Mouse (Mus musculus): ENCODE results near the gene Usp28. TPM values are rescaled to one million over a fixed set of nuclear protein-coding genes. Genes with fewer than 3 reads are reported as not detected.
A peak's percentile ranks its signal among the peaks of the same experiment; 100 is the strongest.

Usp28 gene
- polyA plus RNA-seq, 1 experiment from 2014 or later = 99.1 TPM

- WGBS = 93% methylated on average over 5 of the region's 5 CpGs
- Histone ChIP-seq H3K4me2 (no peak overlapping the region), H3K27me3 (no peaks in the 10 kb centered on the region), H3K4me1 (replicated peaks) (peaks cover 6% of the 10 kb centered on the region), H3K4me3 (no peak overlapping the region), H3K9ac (no peak overlapping the region), H3K9me3 (replicated peaks) (no peaks in the 10 kb centered on the region), H3K27ac (no peak overlapping the region), H3K36me3 (peaks cover 68% of the 10 kb centered on the region)
- no peak for ATAC-seq (replicated peaks; ENCODE audit: insufficient number of reproducible peaks, insufficient read depth, low FRiP score, low read depth)
These were observed 38.8 kb downstream of the Usp28 start for GRCm38 (mm10) chr9:49023956-49024355.

GRCm38 (mm10) chr9:49024529-49024928 is 39.4 kb downstream of the Usp28 start:
- Histone ChIP-seq H3K4me3 (no peak overlapping the region), H3K27ac (no peak overlapping the region), H3K4me2 (no peak overlapping the region), H3K9me3 (replicated peaks) (no peaks in the 10 kb centered on the region), H3K36me3 (peaks cover 69% of the 10 kb centered on the region), H3K9ac (no peak overlapping the region), H3K4me1 (replicated peaks) (peaks cover 6% of the 10 kb centered on the region), H3K27me3 (no peaks in the 10 kb centered on the region)
- ATAC-seq (replicated peaks; ENCODE audit: insufficient number of reproducible peaks, insufficient read depth, low FRiP score, low read depth) = no peak
- WGBS = 93% methylated on average over 2 of the region's 2 CpGs

- H3K36me3 ChIP-seq = peaks cover 91% of the 10 kb centered on the region
- no peak overlapping the region for H3K9ac ChIP-seq
- WGBS = 90% methylated on average over 4 of the region's 4 CpGs
- ATAC-seq (replicated peaks; ENCODE audit: insufficient number of reproducible peaks, insufficient read depth, low FRiP score, low read depth) = no peak
- no peaks in the 10 kb centered on the region for H3K4me1 ChIP-seq (replicated peaks)
- H3K27me3 ChIP-seq = no peaks in the 10 kb centered on the region
- no peak overlapping the region for H3K27ac ChIP-seq
- no peak overlapping the region for H3K4me3 ChIP-seq
- H3K4me2 ChIP-seq = no peak overlapping the region
- no peaks in the 10 kb centered on the region for H3K9me3 ChIP-seq (replicated peaks)
These were observed 49.6 kb downstream of the Usp28 start for GRCm38 (mm10) chr9:49034764-49035163.

GRCm38 (mm10) chr9:49050901-49051300 is 65.7 kb downstream of the Usp28 start:
- Histone ChIP-seq H3K9ac (no peak overlapping the region), H3K4me1 (replicated peaks) (peaks cover 5% of the 10 kb centered on the region; the same call in 1 of the 2 replicates), H3K4me2 (no peak overlapping the region), H3K9me3 (replicated peaks) (no peaks in the 10 kb centered on the region), H3K36me3 (no peaks in the 10 kb centered on the region), H3K27me3 (no peaks in the 10 kb centered on the region), H3K4me3 (no peak overlapping the region), H3K27ac (no peak overlapping the region)
- no peak for ATAC-seq (replicated peaks; ENCODE audit: insufficient number of reproducible peaks, insufficient read depth, low FRiP score, low read depth)
- WGBS = 58% methylated on average over 5 of the region's 5 CpGs

- no peaks in the 10 kb centered on the region for H3K9me3 ChIP-seq (replicated peaks)
- H3K9ac ChIP-seq = no peak overlapping the region
- 11% methylated on average over 5 of the region's 5 CpGs for WGBS
- no peak overlapping the region for H3K4me2 ChIP-seq
- ATAC-seq (replicated peaks; ENCODE audit: insufficient number of reproducible peaks, insufficient read depth, low FRiP score, low read depth) = no peak
- H3K27me3 ChIP-seq = no peaks in the 10 kb centered on the region
- peaks cover 8% of the 10 kb centered on the region for H3K4me1 ChIP-seq (replicated peaks)
- H3K36me3 ChIP-seq = no peaks in the 10 kb centered on the region
- no peak overlapping the region for H3K4me3 ChIP-seq
- no peak overlapping the region for H3K27ac ChIP-seq
These were observed 66.2 kb downstream of the Usp28 start for GRCm38 (mm10) chr9:49051349-49051748.

- H3K27me3 ChIP-seq = no peaks in the 10 kb centered on the region
- H3K4me1 ChIP-seq (replicated peaks) = peaks cover 19% of the 10 kb centered on the region
- no peak overlapping the region for H3K4me2 ChIP-seq
- no peak overlapping the region for H3K4me3 ChIP-seq
- ATAC-seq (replicated peaks; ENCODE audit: insufficient number of reproducible peaks, insufficient read depth, low FRiP score, low read depth) = no peak
- no peak overlapping the region for H3K27ac ChIP-seq
- H3K9ac ChIP-seq = no peak overlapping the region
- H3K9me3 ChIP-seq (replicated peaks) = no peaks in the 10 kb centered on the region
- H3K36me3 ChIP-seq = no peaks in the 10 kb centered on the region; the same call in 1 of the 2 replicates
- WGBS = 76% methylated on average over 3 of the region's 3 CpGs
These were observed 68.9 kb downstream of the Usp28 start for GRCm38 (mm10) chr9:49054028-49054427.

GRCm38 (mm10) chr9:49055333-49056205 is 70.4 kb downstream of the Usp28 start, which contains the start of gene Zw10:
Gene Zw10, plus strand, starts transcription at chr9:49055613.
- Histone ChIP-seq H3K4me1 (replicated peaks) (peaks cover 20% of the 10 kb centered on the region), H3K36me3 (peaks cover 3% of the 10 kb centered on the region; the same call in 1 of the 2 replicates), H3K27ac (peak within 1 kb of the TSS; percentile 75), H3K4me2 (peak within 1 kb of the TSS; percentile 56), H3K27me3 (no peaks in the 10 kb centered on the region), H3K9me3 (replicated peaks) (no peaks in the 10 kb centered on the region), H3K9ac (peak within 1 kb of the TSS; percentile 90), H3K4me3 (peak within 1 kb of the TSS; percentile 88)
- ATAC-seq (replicated peaks; ENCODE audit: insufficient number of reproducible peaks, insufficient read depth, low FRiP score, low read depth) = peak; percentile 97
- under 1% methylated on average over 53 of the region's 53 CpGs for WGBS

GRCm38 (mm10) chr9:49076847-49077246 is 91.7 kb downstream of the Usp28 start:
- Histone ChIP-seq H3K4me1 (replicated peaks) (no peaks in the 10 kb centered on the region), H3K4me2 (no peak overlapping the region), H3K4me3 (no peak overlapping the region), H3K36me3 (peaks cover 63% of the 10 kb centered on the region), H3K27ac (no peak overlapping the region), H3K9me3 (replicated peaks) (no peaks in the 10 kb centered on the region), H3K27me3 (no peaks in the 10 kb centered on the region), H3K9ac (no peak overlapping the region)
- 54% methylated on average over 3 of the region's 3 CpGs for WGBS
- ATAC-seq (replicated peaks; ENCODE audit: insufficient number of reproducible peaks, insufficient read depth, low FRiP score, low read depth) = no peak

GRCm38 (mm10) chr9:49081107-49081506 is 95.9 kb downstream of the Usp28 start, which contains the start of gene Tmprss5:
Gene Tmprss5, plus strand, starts transcription at chr9:49081260.
- ATAC-seq (replicated peaks; ENCODE audit: insufficient number of reproducible peaks, insufficient read depth, low FRiP score, low read depth) = no peak

GRCm38 (mm10) chr9:49081561-49081960 is 96.4 kb downstream of the Usp28 start:
- H3K27ac ChIP-seq = no peak overlapping the region
- no peak for ATAC-seq (replicated peaks; ENCODE audit: insufficient number of reproducible peaks, insufficient read depth, low FRiP score, low read depth)
- H3K9me3 ChIP-seq (replicated peaks) = no peaks in the 10 kb centered on the region
- H3K4me2 ChIP-seq = no peak overlapping the region
- WGBS = 14% methylated on average over 4 of the region's 4 CpGs
- H3K9ac ChIP-seq = no peak overlapping the region
- H3K36me3 ChIP-seq = peaks cover 27% of the 10 kb centered on the region
- H3K27me3 ChIP-seq = no peaks in the 10 kb centered on the region
- H3K4me1 ChIP-seq (replicated peaks) = no peaks in the 10 kb centered on the region
- H3K4me3 ChIP-seq = no peak overlapping the region

More at GRCm38 (mm10) chr9:49081107-49081506, 95.9 kb downstream of the Usp28 start, which contains the start of gene Tmprss5:
- no peaks in the 10 kb centered on the region for H3K4me1 ChIP-seq (replicated peaks)
- H3K4me2 ChIP-seq = no peak within 1 kb of the TSS
- H3K36me3 ChIP-seq = peaks cover 30% of the 10 kb centered on the region
- WGBS = 64% methylated on average over 5 of the region's 5 CpGs
- no peak within 1 kb of the TSS for H3K9ac ChIP-seq
- H3K4me3 ChIP-seq = no peak within 1 kb of the TSS
- H3K9me3 ChIP-seq (replicated peaks) = no peaks in the 10 kb centered on the region
- no peak within 1 kb of the TSS for H3K27ac ChIP-seq
- no peaks in the 10 kb centered on the region for H3K27me3 ChIP-seq

- Histone ChIP-seq H3K4me3 (no peak overlapping the region), H3K4me2 (no peak overlapping the region), H3K9me3 (replicated peaks) (no peaks in the 10 kb centered on the region), H3K27me3 (no peaks in the 10 kb centered on the region), H3K4me1 (replicated peaks) (no peaks in the 10 kb centered on the region), H3K9ac (no peak overlapping the region), H3K27ac (no peak overlapping the region), H3K36me3 (no peaks in the 10 kb centered on the region)
- 77% methylated on average over 11 of the region's 11 CpGs for WGBS
- ATAC-seq (replicated peaks; ENCODE audit: insufficient number of reproducible peaks, insufficient read depth, low FRiP score, low read depth) = no peak
These were observed 102.1 kb downstream of the Usp28 start for GRCm38 (mm10) chr9:49087317-49087716.
